In the genomic region with DNA sequence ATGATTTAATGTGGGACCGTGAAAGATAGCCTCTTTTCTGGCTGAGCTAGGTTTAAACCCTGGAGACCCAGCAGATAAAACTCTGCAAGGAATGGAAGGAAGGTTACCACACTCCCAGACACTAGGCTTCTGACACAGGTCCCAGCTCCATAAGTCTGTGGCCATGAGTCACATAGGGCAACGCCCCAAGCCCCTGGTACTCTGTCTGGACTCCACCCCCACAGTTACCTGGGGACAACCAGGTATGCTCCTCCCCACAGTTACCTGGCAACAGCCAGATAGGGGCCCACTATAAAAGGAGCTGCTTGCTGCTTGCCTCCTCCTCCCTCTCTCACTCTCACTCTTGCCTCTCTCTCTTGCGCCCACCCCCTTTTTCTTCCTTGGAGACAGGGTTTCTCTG, we compare ENCODE assay signal across 28 mouse cellular contexts. TPM values are rescaled to one million over a fixed set of nuclear protein-coding genes. Genes with fewer than 3 reads are reported as not detected.
DNase-seq lines count a peak whose midpoint lies in the region; ATAC-seq lines count a peak whose summit lies in the region.
"Had no signal": no experiment of that assay in that cellular context is flagged by ENCODE, and none has a peak within 500 bp of the region (broad histone marks: within the 10 kb centered on the region; RNA-seq: fewer than 3 reads in every experiment).

No protein-coding gene starts in this region.

- no peak overlapping the region for H3K9ac ChIP-seq in lung, embryonic 15.5 days
- no peak overlapping the region for H3K9ac ChIP-seq in intestine, embryonic 14.5 days (ENCODE audit: low read length)
- no peak overlapping the region for H3K9ac ChIP-seq in stomach, embryonic 14.5 days (replicated peaks; ENCODE audit: low read depth, low read length)
- H3K9ac ChIP-seq: heart, embryonic 12.5 days; hindbrain, embryonic 13.5 days; limb, embryonic 12.5 days; liver, embryonic 15.5 days; midbrain, embryonic 15.5 days; neural tube, embryonic 15.5 days had no signal

- H3K4me1 ChIP-seq in lung, embryonic 15.5 days, result no peaks in the 10 kb centered on the region
- 0 out of 2 replicates have a peak, but pooled peaks cover 3% of the 10 kb centered on the region for H3K4me1 ChIP-seq in intestine, embryonic 14.5 days (replicated peaks; ENCODE audit: control insufficient read depth, insufficient read depth, low read length)
- H3K4me1 ChIP-seq in stomach, embryonic 14.5 days (ENCODE audit: control insufficient read depth, insufficient read depth, low read length), result no peaks in the 10 kb centered on the region
- H3K4me1 ChIP-seq: liver, embryonic 15.5 days; midbrain, embryonic 10.5 days; midbrain, embryonic 15.5 days had no signal

- no peaks in the 10 kb centered on the region for H3K36me3 ChIP-seq in lung, embryonic 15.5 days
- no peaks in the 10 kb centered on the region for H3K36me3 ChIP-seq in intestine, embryonic 14.5 days (ENCODE audit: control insufficient read depth, insufficient read depth, low read length)
- H3K36me3 ChIP-seq in stomach, embryonic 14.5 days (ENCODE audit: control insufficient read depth, insufficient read depth, low read length), result no peaks in the 10 kb centered on the region
- H3K36me3 ChIP-seq: G1E; heart, embryonic 12.5 days; hindbrain, embryonic 13.5 days; limb, embryonic 12.5 days; liver, embryonic 15.5 days; midbrain, embryonic 10.5 days; midbrain, embryonic 15.5 days; neural tube, embryonic 15.5 days had no signal

- no peak overlapping the region for H3K27ac ChIP-seq in lung, embryonic 15.5 days
- H3K27ac ChIP-seq in intestine, embryonic 14.5 days (ENCODE audit: low read depth), result no peak overlapping the region
- no peak overlapping the region for H3K27ac ChIP-seq in stomach, embryonic 14.5 days (ENCODE audit: low read length)
- H3K27ac ChIP-seq: hindbrain, embryonic 13.5 days; limb, embryonic 12.5 days; liver, embryonic 15.5 days; midbrain, embryonic 10.5 days; midbrain, embryonic 15.5 days; neural tube, embryonic 15.5 days had no signal

- no peaks in the 10 kb centered on the region for H3K27me3 ChIP-seq in lung, embryonic 15.5 days
- no peaks in the 10 kb centered on the region for H3K27me3 ChIP-seq in intestine, embryonic 14.5 days (replicated peaks; ENCODE audit: control insufficient read depth, insufficient read depth, low read length)
- H3K27me3 ChIP-seq in stomach, embryonic 14.5 days (ENCODE audit: control insufficient read depth, insufficient read depth, low read length), result no peaks in the 10 kb centered on the region
- H3K27me3 ChIP-seq: heart, embryonic 12.5 days; limb, embryonic 12.5 days; liver, embryonic 15.5 days; midbrain, embryonic 15.5 days; neural tube, embryonic 15.5 days had no signal

- no peaks in the 10 kb centered on the region for H3K9me3 ChIP-seq in lung, embryonic 15.5 days
- H3K9me3 ChIP-seq in intestine, embryonic 14.5 days (ENCODE audit: control insufficient read depth, low read length), result no peaks in the 10 kb centered on the region
- H3K9me3 ChIP-seq in stomach, embryonic 14.5 days (ENCODE audit: control insufficient read depth, low read depth, low read length), result no peaks in the 10 kb centered on the region
- H3K9me3 ChIP-seq: G1E; heart, embryonic 12.5 days; hindbrain, embryonic 13.5 days; limb, embryonic 12.5 days; liver, embryonic 15.5 days; midbrain, embryonic 10.5 days; midbrain, embryonic 15.5 days; neural tube, embryonic 15.5 days had no signal

- no peak overlapping the region for H3K4me3 ChIP-seq in lung, embryonic 15.5 days
- no peak overlapping the region for H3K4me3 ChIP-seq in intestine, embryonic 14.5 days (ENCODE audit: low read depth, low read length)
- H3K4me3 ChIP-seq in stomach, embryonic 14.5 days (ENCODE audit: low read depth, low read length), result no peak overlapping the region
- H3K4me3 ChIP-seq: heart, embryonic 12.5 days; hindbrain, embryonic 13.5 days; limb, embryonic 12.5 days; liver, embryonic 15.5 days; midbrain, embryonic 10.5 days; midbrain, embryonic 15.5 days; neural tube, embryonic 15.5 days had no signal

- no peak for DNase-seq in lung, adult 18-20 months
- no peak for DNase-seq in intestine, embryonic 14.5 days (ENCODE audit: low spot score)
- no peak for DNase-seq in cerebellum, adult 11-12 months
- no peak for DNase-seq in embryo, embryonic 10.5 days (ENCODE audit: low spot score)
- DNase-seq: adrenal gland, postnatal 14 days; B cell, adult 2 months; cerebellum, adult 18-20 months; cerebellum, postnatal 10 days; gastrocnemius, postnatal 25 days; heart, postnatal 4 days; kidney, adult 8-10 months; kidney, postnatal 14 days; layer of hippocampus, adult 9-11 months; lung, postnatal 10 days; retina, postnatal 1 day; right cerebral cortex, postnatal 25 days; thymus, postnatal 4 days had no signal

- no peak overlapping the region for H3K4me2 ChIP-seq in lung, embryonic 15.5 days
- H3K4me2 ChIP-seq in intestine, embryonic 14.5 days (ENCODE audit: low read length), result no peak overlapping the region
- no peak overlapping the region for H3K4me2 ChIP-seq in stomach, embryonic 14.5 days (replicated peaks; ENCODE audit: low read depth, low read length)
- H3K4me2 ChIP-seq: heart, embryonic 12.5 days; hindbrain, embryonic 13.5 days; limb, embryonic 12.5 days; liver, embryonic 15.5 days; midbrain, embryonic 15.5 days; neural tube, embryonic 15.5 days had no signal

- ATAC-seq in lung, embryonic 15.5 days (ENCODE audit: borderline replicate concordance, extremely low read depth, low FRiP score, low TSS enrichment), result peak; percentile 31; the same call in 1 of the 2 replicates
- peak; percentile 88 for ATAC-seq in intestine, embryonic 14.5 days (replicated peaks; ENCODE audit: low FRiP score, low TSS enrichment, low read depth)
- peak; percentile 81 for ATAC-seq in stomach, embryonic 14.5 days (ENCODE audit: insufficient number of reproducible peaks, insufficient read depth, low FRiP score, low read depth)
- ATAC-seq: forebrain, embryonic 14.5 days; midbrain, embryonic 15.5 days had no signal

- WGBS in lung, embryonic 15.5 days, result 42% methylated on average over 3 of the region's 3 CpGs
- WGBS in intestine, embryonic 14.5 days, result 52% methylated on average over 3 of the region's 3 CpGs
- 52% methylated on average over 3 of the region's 3 CpGs for WGBS in stomach, embryonic 14.5 days

RNA-seq across cellular contexts. Expression of gene Ccdc130, which starts 51.7 kb away (rescaled TPM):
- polyA plus RNA-seq in lung, embryonic 15.5 days (2015; fragmentation: Nextera tagmentation; extraction: Ambion mirVana), result 20.5 and 22.8 TPM in 2 replicates
- 20.6 and 22.5 TPM in 2 replicates for polyA plus RNA-seq in intestine, embryonic 14.5 days (2014; fragmentation: Nextera tagmentation; extraction: Ambion mirVana)
- polyA plus RNA-seq in stomach, embryonic 14.5 days (2014; fragmentation: Nextera tagmentation; extraction: Ambion mirVana), result 20.2 and 20.7 TPM in 2 replicates

Comparison
In these comparisons a context has a peak if more than half of its experiments do, and no peak if none do; other contexts are left out.
1. ATAC-seq: peak in every context shown above with its lines; median percentile 88 in intestine, embryonic 14.5 days; 81 in stomach, embryonic 14.5 days; 31 in lung, embryonic 15.5 days.